Mouse (Mus musculus) inflammation-experienced regulatory T-cells, adult 6 months (primary cell): ENCODE results near the gene Atp4b. TPM values are rescaled to one million over a fixed set of nuclear protein-coding genes. Genes with fewer than 3 reads are reported as not detected.

Experiments
- ATAC-seq: one replicate; pipeline ENCODE4 v1.8.0; 2017
- polyA plus RNA-seq, 3 experiments: library from polyadenylated mRNA; unstranded; fragments of 100-300 nt; shearing (Covaris generic); gene quantifications; one replicate each; pipeline ENCODE4 v1.2.1; 2017

The Atp4b gene
- not detected for polyA plus RNA-seq

GRCm38 (mm10) chr8:13396725-13397124 lies at the start of gene Atp4b:
Gene Atp4b, minus strand, starts transcription at chr8:13396825.
- no peak for ATAC-seq

DNA sequence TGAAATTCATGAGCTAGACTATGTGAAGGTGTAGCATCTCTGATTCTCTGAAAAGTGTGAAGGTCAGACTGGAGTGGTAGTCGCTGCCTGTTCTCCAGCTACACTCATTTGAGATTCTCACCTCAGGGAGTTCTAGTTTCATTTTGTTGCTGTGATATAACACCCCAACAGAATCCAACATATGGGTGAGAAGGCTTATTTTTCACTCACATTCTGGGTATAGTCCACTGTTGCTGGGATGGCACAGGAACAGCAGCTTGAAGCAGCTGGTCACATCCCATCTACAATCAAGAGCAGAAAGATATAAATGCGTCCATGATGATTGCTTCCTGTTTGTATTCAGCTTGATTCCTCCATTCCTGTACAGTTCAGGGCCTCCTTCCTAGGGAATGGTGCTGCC lies 45.5 kb upstream of the Atp4b start:
- no peak for ATAC-seq

DNA sequence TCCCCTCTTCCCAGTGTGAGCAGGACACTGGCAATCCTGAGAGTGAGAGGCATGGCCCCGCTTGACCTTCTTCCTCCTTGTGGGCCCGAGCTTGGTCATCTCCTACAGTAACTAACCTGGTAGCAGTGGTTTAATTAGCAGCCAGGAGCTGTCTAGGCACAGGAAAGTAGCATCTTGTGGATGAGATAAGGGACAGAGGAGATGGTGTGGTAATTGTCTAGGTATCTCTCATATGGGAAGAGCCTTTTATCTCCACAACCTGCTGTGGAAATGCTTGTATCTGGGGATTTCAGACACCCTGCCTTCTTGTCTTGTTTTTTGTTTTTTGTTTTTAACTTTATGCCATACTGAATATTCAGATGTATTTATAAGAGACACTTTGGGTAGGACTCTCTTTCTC lies 40.9 kb upstream of the Atp4b start:
- ATAC-seq = no peak

DNA sequence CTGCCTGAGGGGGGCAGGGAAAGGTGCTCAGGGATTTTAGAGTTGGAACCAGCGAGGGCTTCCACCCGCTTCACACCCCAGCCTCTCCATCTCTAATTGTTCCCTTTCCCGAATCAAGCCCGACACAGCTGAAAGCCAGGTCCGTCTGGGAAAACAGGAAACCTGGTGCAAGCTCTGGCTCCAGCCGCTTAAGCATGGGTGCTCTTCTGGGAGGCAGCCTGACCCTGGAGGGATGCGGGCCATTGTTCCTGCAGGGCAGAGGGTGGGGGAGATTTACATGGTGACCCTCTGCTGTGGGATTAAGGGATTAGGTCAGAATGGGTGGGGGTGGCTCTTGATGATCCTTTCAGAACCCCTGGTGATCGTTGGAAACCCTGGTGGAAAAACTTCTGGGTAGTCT lies 39.4 kb upstream of the Atp4b start:
- no peak for ATAC-seq

GRCm38 (mm10) chr8:13434889-13435288 lies 38.3 kb upstream of the Atp4b start, which contains the start of gene Tmem255b:
Gene Tmem255b, plus strand, starts transcription at chr8:13435189.
- no peak for ATAC-seq

DNA sequence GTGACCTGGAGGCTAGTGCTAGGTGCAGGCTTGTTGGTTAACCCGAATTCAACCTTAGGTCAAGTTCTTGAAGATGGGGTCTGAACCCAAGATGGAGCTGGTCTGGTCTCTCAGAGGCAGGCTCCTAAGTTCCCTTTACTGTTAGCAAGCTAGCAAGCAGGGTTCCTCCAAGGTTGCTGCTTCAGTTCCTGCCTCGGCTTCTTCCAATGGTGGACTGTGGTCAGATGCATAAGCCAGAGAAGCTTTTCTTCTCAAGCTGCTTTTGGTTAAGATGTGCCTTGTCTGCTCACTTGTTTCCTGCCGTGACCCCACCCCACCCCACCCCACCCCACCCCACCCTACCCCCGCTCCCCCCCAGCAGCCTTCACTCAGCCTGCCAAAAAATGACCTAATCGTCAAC lies 36.5 kb upstream of the Atp4b start:
- ATAC-seq = no peak

DNA sequence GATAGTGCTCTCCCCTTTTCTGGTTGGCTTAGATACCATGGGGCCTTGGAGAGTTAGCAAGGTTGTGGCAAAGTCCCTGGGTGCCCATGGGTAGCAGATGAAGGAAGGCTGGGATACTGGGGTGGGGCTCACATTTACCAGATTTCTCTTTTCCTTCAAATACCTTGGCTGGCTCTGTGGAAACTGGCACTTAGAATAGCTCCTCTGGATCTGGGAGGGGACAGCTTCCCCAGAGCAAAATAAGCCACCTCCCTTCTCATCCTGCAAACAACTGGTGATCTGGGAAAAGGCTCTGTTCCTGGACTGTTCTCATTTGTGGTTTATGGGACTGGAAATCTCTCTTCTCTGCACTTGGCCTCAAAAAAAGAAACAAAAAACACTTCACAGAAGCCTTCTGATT lies 34.2 kb upstream of the Atp4b start:
- no peak for ATAC-seq

DNA sequence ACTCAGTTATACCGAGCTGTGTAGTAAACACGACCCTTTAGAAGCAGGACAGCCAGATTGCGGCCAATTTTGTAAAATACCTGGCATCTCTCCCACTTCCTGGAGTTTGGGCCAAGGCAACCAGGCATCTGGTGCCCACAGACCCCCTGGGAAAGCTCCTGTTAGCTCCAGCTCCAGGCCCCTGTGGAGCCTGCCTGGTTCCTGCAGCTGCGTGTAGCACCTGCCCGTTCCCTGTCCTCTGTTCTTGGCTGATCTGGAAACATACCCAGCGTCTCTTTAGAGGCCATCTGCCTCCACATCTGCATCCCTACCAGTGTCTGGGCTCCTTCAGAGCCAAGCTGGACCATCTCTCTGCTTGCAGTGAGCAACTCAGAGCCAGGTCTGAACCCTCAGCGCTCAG lies 33.8 kb upstream of the Atp4b start:
- ATAC-seq = no peak

DNA sequence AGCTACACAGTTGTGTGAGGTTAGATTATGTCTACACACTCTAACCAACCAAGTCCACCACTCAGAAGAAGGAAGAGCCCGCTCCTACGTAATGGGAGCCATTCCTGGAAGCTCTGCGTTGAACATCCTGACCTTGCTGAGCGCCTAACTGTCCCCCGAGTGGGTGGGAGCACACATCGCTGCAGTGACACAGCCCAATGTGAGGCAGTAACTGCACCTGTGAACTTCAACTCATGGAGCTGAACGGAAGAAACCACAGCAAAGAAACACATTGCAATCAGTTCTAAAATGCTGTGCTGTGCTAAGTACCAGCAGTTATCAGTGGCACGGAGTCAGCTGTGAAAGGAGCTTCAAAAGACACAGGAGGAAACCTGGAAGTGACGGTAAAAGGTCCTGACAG lies 31.5 kb upstream of the Atp4b start:
- no peak for ATAC-seq

- ATAC-seq = no peak
These were observed 30.7 kb upstream of the Atp4b start for GRCm38 (mm10) chr8:13427351-13427750.

- no peak for ATAC-seq
These were observed 24.3 kb upstream of the Atp4b start for GRCm38 (mm10) chr8:13420970-13421369.

GRCm38 (mm10) chr8:13419111-13419639 lies 22.6 kb upstream of the Atp4b start:
- no peak for ATAC-seq

- ATAC-seq = no peak
These were observed 19.3 kb upstream of the Atp4b start for GRCm38 (mm10) chr8:13415879-13416278.

- ATAC-seq = no peak
These were observed 17.3 kb upstream of the Atp4b start for GRCm38 (mm10) chr8:13413823-13414390.

DNA sequence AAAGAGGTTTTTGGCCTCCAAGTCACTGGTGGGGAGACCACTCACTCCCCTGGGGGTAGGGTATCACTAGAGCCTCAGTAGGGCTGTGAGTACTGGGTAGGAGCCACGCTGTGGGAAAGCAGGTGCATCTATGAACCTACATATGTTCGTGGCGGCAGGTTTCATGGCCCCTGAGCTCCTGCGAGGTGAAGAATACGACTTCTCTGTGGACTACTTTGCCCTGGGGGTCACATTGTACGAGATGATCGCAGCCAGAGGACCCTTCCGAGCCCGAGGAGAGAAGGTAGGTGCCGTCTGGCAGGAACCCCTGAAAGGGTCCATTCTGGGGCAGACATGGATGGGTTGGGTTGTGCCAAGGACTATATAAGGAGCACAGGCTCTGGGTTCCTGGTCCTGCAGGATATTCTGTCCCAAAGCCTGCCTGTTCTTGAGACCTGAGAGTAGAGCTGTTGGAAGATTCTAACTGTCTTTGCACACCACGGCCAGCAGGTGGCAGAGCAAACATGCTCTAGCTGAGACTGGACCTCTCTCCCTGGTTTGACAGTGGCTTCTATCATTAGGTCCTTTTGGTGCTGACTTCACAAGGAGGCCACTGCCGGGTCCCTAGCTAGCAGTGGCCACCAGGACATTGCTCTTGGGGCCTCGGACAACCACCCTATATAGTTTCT lies 16.4 kb upstream of the Atp4b start:
- no peak for ATAC-seq

GRCm38 (mm10) chr8:13411597-13411996 lies 15.0 kb upstream of the Atp4b start:
- ATAC-seq = no peak

DNA sequence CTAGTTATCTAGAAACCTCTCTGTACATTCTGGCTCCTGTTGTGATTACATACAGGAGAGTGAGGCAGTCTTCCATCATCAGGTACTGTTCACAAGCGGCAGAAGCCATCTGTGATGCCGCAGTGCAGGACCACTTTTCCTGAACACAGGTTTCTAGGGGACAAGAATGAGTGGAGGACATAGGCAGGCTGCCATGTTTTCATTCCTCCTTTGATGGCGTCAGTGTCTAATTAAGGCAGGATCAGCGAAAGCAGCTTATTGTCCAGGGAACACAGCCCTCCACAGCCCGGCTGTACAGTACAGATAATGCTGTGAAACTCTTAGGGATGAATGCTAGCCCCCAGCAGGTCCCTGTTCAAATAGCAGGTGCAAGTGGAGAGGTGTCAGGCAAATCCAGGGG lies 9.4 kb upstream of the Atp4b start:
- ATAC-seq = no peak

DNA sequence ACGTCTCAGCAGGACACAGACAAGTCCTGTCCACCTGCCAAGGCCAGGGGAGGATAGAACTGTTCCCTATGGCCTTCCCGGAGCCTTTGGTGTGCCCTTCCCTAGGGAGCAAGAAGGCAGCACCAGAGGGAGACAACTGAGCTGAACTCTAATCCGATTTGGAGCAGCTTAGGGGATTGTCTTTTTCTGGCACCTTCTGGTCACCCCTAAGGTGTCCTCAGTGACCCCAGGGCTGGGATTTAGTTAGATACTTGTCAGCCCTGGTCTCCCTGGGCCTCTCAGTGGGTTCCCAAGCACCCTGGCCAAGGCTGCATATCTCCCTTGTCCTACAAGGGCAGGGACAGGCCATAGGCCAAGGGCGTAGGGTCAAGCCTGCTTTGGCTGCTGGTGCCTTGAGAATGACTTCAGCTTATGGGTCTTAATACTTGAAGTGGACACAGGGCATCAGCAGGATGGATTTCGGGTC lies 8.1 kb upstream of the Atp4b start, which contains the start of gene Grk1:
Grk1 (plus strand) TSS at position 416 of the 466 bp plus-strand sequence.
- no peak for ATAC-seq

- no peak for ATAC-seq
These were observed 6.9 kb upstream of the Atp4b start for GRCm38 (mm10) chr8:13403517-13403916.

- no peak for ATAC-seq
These were observed 2.8 kb downstream of the Atp4b start for GRCm38 (mm10) chr8:13393869-13394268.

DNA sequence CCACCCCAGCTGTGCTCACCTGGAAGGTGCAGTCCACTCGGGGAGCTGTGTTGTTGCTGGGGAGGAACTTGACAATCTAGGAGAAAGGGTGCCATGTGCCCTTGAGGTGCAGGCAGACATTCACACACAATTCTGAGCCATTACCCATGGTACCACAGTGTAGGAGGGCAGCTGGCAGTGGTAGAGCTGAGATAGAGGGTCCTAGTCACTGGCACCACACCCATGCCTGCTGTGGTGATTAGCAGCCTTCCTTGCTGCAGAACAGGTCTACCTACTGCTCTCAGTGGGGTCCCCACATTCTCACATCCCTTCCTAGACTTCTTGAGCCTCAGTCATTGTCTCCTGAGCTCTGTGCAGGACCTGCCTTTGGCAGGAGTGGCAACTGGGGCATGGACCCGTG lies 7.9 kb downstream of the Atp4b start:
- no peak for ATAC-seq

DNA sequence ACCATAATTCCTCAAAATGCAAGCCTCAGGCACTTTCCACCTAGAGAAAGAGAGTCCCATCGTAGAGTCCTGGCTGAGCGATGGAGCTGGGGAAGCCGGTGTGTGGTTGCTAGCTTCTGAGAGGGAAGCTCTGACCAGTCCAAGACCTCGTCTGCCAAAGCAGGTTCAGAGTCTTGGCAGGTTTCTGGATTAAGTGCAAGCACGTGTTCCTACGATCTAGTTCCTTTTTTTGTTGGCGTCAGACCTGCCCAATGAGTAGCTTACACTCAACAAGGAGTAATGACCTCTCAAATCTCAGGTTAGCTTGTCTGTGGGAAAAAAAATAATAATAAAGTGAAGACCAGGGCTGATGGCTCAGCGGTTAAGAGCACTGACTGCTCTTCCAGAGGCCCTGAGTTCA lies 8.9 kb downstream of the Atp4b start:
- no peak for ATAC-seq

- no peak for ATAC-seq
These were observed 10.3 kb downstream of the Atp4b start for GRCm38 (mm10) chr8:13386366-13386765.

DNA sequence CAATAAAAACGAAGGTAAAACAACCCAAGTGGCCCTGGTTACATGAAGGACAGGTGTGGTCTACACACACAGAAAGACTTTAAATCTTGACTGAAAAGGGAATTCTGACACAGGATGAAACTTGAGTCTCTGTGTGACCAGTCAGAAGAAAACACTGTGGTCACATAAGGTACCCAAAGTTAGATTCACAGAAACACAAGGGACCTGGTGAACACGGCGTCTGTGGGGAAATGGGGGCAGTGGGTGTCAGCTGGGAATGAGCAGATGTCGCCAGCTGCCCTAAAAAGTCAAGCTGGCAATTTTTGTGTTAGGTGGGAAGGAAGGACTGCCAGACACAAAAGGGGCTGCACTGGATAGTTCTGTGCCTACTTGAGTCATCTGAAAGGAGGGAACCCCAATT lies 13.6 kb downstream of the Atp4b start:
- no peak for ATAC-seq
